Mouse (Mus musculus): ENCODE data around the gene Ppil2. TPM values are rescaled to one million over a fixed set of nuclear protein-coding genes. Genes with fewer than 3 reads are reported as not detected.

Ppil2 gene
- polyA plus RNA-seq, 1 experiment = 116 TPM

DNA sequence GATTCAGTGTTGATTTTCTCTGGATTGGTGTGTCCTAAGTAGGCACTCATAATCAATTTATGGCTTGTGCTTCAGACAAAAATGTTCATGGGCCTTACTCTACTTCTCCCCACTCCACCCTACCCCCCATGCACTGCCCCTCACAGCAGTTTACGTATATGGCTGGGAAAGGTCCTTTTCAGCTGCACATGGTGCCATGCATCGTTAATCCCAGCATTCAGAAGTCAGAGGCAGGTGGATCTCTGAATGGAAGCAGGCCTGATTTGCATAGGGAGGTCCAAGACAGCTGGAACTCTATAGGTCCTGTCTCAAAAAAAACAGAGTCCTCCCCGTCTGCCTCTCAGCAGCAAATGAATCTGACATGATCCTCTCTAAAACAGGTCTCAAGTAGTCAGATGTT is 65.8 kb downstream of the Ppil2 start:
- Histone ChIP-seq H3K4me3 (ENCODE audit: insufficient read depth, low read length) (no peak overlapping the region), H3K4me1 (ENCODE audit: control insufficient read depth, insufficient read depth, low read length) (peaks cover 3% of the 10 kb centered on the region; the same call in 1 of the 2 replicates), H3K27ac (ENCODE audit: insufficient read depth, low read depth, low read length) (no peak overlapping the region)
- TF ChIP-seq POLR2A (IDR thresholded peaks at IDR 0.05; ENCODE audit: borderline replicate concordance, low read depth, low read length) (no peak), CTCF (IDR thresholded peaks at IDR 0.05; ENCODE audit: low read depth, low read length) (no peak)

DNA sequence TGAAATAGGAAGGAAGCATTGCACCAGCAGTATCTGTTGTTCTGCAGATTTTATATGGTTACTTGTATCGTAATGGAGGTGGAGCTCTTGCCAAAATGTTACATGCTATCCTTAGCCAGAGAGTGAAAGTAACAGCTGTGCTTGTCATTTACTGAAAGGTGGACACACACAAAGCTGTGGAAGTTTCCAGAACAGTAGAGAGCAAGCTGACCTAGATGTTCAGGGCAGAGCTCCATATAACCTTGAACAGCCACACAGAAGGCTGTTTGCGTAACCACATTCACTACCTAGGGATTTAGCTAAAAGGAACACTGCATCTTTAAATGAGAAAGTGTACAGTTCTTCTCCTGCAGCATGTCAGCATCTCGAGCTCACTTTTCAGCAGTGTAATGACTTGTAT is 66.7 kb downstream of the Ppil2 start:
- peaks cover 4% of the 10 kb centered on the region; the same call in 1 of the 2 replicates for H3K4me1 ChIP-seq (ENCODE audit: control insufficient read depth, insufficient read depth, low read length)

DNA sequence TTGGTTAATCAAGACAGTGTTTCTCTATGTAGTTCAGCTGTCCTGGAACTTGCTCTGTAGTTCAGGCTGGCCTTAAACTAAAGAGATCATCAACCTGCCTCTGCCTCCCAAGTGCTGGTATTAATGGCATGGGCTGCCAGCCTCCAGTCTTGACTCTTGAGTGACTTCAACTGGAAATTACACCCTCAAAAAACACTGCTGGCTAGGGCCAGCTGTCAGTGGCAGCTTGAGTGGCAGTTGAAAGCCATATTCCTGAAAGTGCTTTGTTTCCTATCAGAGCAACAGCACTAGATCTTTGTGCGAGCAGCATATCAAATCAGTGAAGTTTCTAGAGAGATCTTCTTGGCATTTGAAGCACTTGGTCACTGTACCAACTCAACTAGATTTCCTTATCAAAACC is 69.6 kb downstream of the Ppil2 start:
- H3K4me3 ChIP-seq (ENCODE audit: insufficient read depth, low read length) = no peak overlapping the region
- TF ChIP-seq CTCF (IDR thresholded peaks at IDR 0.05; ENCODE audit: low read depth, low read length) (no peak), POLR2A (IDR thresholded peaks at IDR 0.05; ENCODE audit: borderline replicate concordance, low read depth, low read length) (no peak)
- no peak overlapping the region for H3K27ac ChIP-seq (ENCODE audit: insufficient read depth, low read depth, low read length)
- H3K4me1 ChIP-seq (ENCODE audit: control insufficient read depth, insufficient read depth, low read length) = peaks cover 8% of the 10 kb centered on the region; the same call in 1 of the 2 replicates

More for the DNA sequence above, 66.7 kb downstream of the Ppil2 start:
- H3K27ac ChIP-seq (ENCODE audit: insufficient read depth, low read depth, low read length) = no peak overlapping the region
- no peak overlapping the region for H3K4me3 ChIP-seq (ENCODE audit: insufficient read depth, low read length)
- no peak for TF ChIP-seq CTCF (IDR thresholded peaks at IDR 0.05; ENCODE audit: low read depth, low read length)
- no peak for TF ChIP-seq POLR2A (IDR thresholded peaks at IDR 0.05; ENCODE audit: borderline replicate concordance, low read depth, low read length)

DNA sequence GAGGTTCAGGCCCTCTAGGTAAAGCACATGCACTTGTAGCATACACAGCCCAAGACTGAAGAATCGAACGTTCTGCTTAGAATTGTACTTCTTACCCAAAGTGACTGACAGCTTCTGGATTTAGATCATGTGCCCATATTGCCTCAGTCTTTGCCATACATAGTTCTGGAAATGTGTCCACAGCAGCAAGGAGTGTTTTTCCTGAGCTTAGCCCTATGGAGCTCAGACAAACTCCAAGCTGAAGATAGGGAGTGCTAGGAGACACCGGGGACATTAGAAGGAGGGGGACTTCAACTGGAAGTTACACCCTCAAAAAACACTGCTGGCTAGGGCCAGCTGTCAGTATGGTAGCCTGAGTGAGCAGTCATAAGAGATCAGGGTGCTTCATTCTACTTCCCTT is 70.3 kb downstream of the Ppil2 start:
- H3K27ac ChIP-seq (ENCODE audit: insufficient read depth, low read depth, low read length) = no peak overlapping the region
- TF ChIP-seq CTCF (IDR thresholded peaks at IDR 0.05; ENCODE audit: low read depth, low read length) (no peak), POLR2A (IDR thresholded peaks at IDR 0.05; ENCODE audit: borderline replicate concordance, low read depth, low read length) (no peak)
- H3K4me3 ChIP-seq (ENCODE audit: insufficient read depth, low read length) = no peak overlapping the region

More for the DNA sequence above, 70.3 kb downstream of the Ppil2 start:
- peaks cover 8% of the 10 kb centered on the region; the same call in 1 of the 2 replicates for H3K4me1 ChIP-seq (ENCODE audit: control insufficient read depth, insufficient read depth, low read length)

Other genes starting within 250 kb of the Ppil2 start
- not detected in 2 replicates for gene Igll1, start 247.3 kb downstream of the Ppil2 start, polyA plus RNA-seq (2012; ENCODE audit: insufficient read depth, insufficient read length, missing spikeins)
- gene Top3b, start 240.5 kb downstream of the Ppil2 start, polyA plus RNA-seq (2012; ENCODE audit: insufficient read depth, insufficient read length, missing spikeins) = 46.0 and 54.6 TPM in 2 replicates
- 2.6 TPM in 1 of 2 replicates, not detected in the other for gene Vpreb1, start 240.4 kb downstream of the Ppil2 start, polyA plus RNA-seq (2012; ENCODE audit: insufficient read depth, insufficient read length, missing spikeins)
- 7.2 and 9.1 TPM in 2 replicates for gene Ppm1f, start 214.8 kb downstream of the Ppil2 start, polyA plus RNA-seq (2012; ENCODE audit: insufficient read depth, insufficient read length, missing spikeins)
- 105 and 111 TPM in 2 replicates for gene Mapk1, start 127.9 kb downstream of the Ppil2 start, polyA plus RNA-seq (2012; ENCODE audit: insufficient read depth, insufficient read length, missing spikeins)
- 0.94 TPM in 1 of 2 replicates, not detected in the other for gene Ypel1, start 41.6 kb downstream of the Ppil2 start, polyA plus RNA-seq (2012; ENCODE audit: insufficient read depth, insufficient read length, missing spikeins)
- gene 2610318N02Rik, start 13.9 kb upstream of the Ppil2 start, polyA plus RNA-seq (2012; ENCODE audit: insufficient read depth, insufficient read length, missing spikeins) = 3.7 and 4.4 TPM in 2 replicates
- 60.9 and 75.4 TPM in 2 replicates for gene Sdf2l1, start 21.1 kb upstream of the Ppil2 start, polyA plus RNA-seq (2012; ENCODE audit: insufficient read depth, insufficient read length, missing spikeins)
- gene Ydjc, start 33.4 kb upstream of the Ppil2 start, polyA plus RNA-seq (2012; ENCODE audit: insufficient read depth, insufficient read length, missing spikeins) = 2.0 and 3.5 TPM in 2 replicates
- 0.31 TPM in 1 of 2 replicates, not detected in the other for gene Ccdc116, start 36.0 kb upstream of the Ppil2 start, polyA plus RNA-seq (2012; ENCODE audit: insufficient read depth, insufficient read length, missing spikeins)
- gene Ube2l3, start 91.4 kb upstream of the Ppil2 start, polyA plus RNA-seq (2012; ENCODE audit: insufficient read depth, insufficient read length, missing spikeins) = 208 and 222 TPM in 2 replicates
- not detected in 2 replicates for gene Rimbp3, start 97.3 kb upstream of the Ppil2 start, polyA plus RNA-seq (2012; ENCODE audit: insufficient read depth, insufficient read length, missing spikeins)
- gene Hic2, start 122.3 kb upstream of the Ppil2 start, polyA plus RNA-seq (2012; ENCODE audit: insufficient read depth, insufficient read length, missing spikeins) = 1.9 and 2.0 TPM in 2 replicates
- 9.6 and 13.6 TPM in 2 replicates for gene Tmem191c, start 164.8 kb upstream of the Ppil2 start, polyA plus RNA-seq (2012; ENCODE audit: insufficient read depth, insufficient read length, missing spikeins)
- not detected in 2 replicates for gene Serpind1, start 220.1 kb upstream of the Ppil2 start, polyA plus RNA-seq (2012; ENCODE audit: insufficient read depth, insufficient read length, missing spikeins)

All from bone marrow macrophage, adult 2 months (primary cell).